In the genomic region with DNA sequence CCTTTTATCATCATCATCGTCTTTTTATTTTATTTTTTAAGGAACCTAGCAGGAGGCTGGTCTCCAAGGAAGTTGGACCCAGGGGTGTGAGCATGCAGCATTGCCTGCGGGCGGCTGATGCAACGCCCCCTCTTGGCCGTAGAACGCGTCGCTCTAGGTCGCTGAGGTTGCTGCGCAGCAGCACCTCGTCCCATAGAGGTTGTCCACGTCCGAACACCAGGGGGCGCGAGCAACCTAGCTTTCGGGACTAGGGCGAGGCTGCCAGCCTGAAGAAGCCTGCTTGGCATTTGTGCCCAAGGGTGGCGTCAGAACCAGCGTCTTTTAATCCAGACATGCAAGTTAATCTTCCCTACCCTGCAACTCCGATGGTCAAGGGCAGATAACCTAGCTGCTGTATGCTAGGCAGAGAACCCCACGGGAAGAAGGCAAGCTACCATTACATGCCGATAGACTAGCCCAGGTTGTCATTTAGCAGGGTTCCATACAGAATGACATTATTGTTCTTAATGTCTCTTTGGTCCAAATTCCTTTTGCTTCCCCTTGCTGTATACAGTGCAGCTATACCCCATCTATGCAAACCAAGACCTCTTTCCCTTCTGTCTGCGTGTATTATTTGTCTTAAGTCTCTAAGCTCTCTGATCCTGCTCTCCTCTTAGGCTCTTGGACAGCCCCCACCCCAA, we compare ENCODE assay signal across 8 mouse cellular contexts. TPM values are rescaled to one million over a fixed set of nuclear protein-coding genes. Genes with fewer than 3 reads are reported as not detected.
DNase-seq lines count a peak whose midpoint lies in the region; ATAC-seq lines count a peak whose summit lies in the region.

No protein-coding gene starts in this region.

- H3K9ac ChIP-seq in intestine, embryonic 15.5 days, result no peak overlapping the region

- no peaks in the 10 kb centered on the region for H3K9me3 ChIP-seq in intestine, embryonic 15.5 days

- no peaks in the 10 kb centered on the region for H3K36me3 ChIP-seq in intestine, embryonic 15.5 days

- H3K27ac ChIP-seq in intestine, embryonic 15.5 days, result no peak overlapping the region

- peak overlapping the region; percentile 41 for H3K4me2 ChIP-seq in intestine, embryonic 15.5 days (replicated peaks)

- intact Hi-C loops in left cerebral cortex, postnatal 14 days (cut with DNase I), result loop anchor here (1.0 kb wide), 1 partner anchor 62 kb away; no protein-coding TSS in a partner anchor

- 11% methylated on average over 23 of the region's 23 CpGs for WGBS in intestine, embryonic 15.5 days

- H3K4me3 ChIP-seq in intestine, embryonic 15.5 days (replicated peaks), result no peak overlapping the region

- H3K27me3 ChIP-seq in intestine, embryonic 15.5 days (replicated peaks), result no peaks in the 10 kb centered on the region

- peaks cover 10% of the 10 kb centered on the region for H3K4me1 ChIP-seq in intestine, embryonic 15.5 days (replicated peaks)

- ATAC-seq in intestine, embryonic 15.5 days, result peak; percentile 86

- peak; percentile 84 for DNase-seq in adrenal gland, adult 8-10 months
- DNase-seq in embryo, embryonic 9.5 days (ENCODE audit: extremely low spot score), result peak; percentile 79
- peak; percentile 83 to 88 for DNase-seq in gastrocnemius, postnatal 4 days (ENCODE audit: low spot score in 2 of 2)
- DNase-seq in left cerebral cortex, postnatal 14 days (ENCODE audit: low spot score in 2 of 2), result peak; percentile 90 to 92
- peak; percentile 91 for DNase-seq in mesoderm, embryonic 11.5 days (ENCODE audit: low read depth, low spot score)
- peak; percentile 87 for DNase-seq in right cerebral cortex, postnatal 25 days
- peak; percentile 78 to 90 for DNase-seq in urinary bladder, postnatal 36 days (ENCODE audit: low spot score in 2 of 2)

RNA-seq across cellular contexts. Expression of a gene that starts 31.1 kb away (rescaled TPM):
- 10 to 100 TPM; 21.8 to 30.9 (median 26.2) TPM for total RNA-seq in adrenal gland, adult 8-10 months (2022)
- 1 to 10 TPM; 3.2 to 3.4 TPM for total RNA-seq in gastrocnemius, postnatal 4 days (2021)
- polyA plus RNA-seq in intestine, embryonic 15.5 days (2015; fragmentation: Nextera tagmentation; extraction: Ambion mirVana), result 1.8 TPM in 2 replicates
- 1 to 10 TPM; 2.5 to 3.4 TPM for total RNA-seq in left cerebral cortex, postnatal 14 days (2021)

Comparison
In these comparisons a context has a peak if more than half of its experiments do, and no peak if none do; other contexts are left out.
1. RNA of a gene that starts 31.1 kb away (total RNA-seq): 21.8 to 30.9 TPM in adrenal gland, adult 8-10 months; 2.5 to 3.4 TPM in left cerebral cortex, postnatal 14 days and 3.2 to 3.4 TPM in gastrocnemius, postnatal 4 days; every median in the first group is over 4 times any median in the second.
2. Peak in every context shown above with its lines, with median percentiles within 50 percentile points of each other: DNase-seq.